24 mouse cellular contexts compared by ENCODE assay signal in the genomic region with DNA sequence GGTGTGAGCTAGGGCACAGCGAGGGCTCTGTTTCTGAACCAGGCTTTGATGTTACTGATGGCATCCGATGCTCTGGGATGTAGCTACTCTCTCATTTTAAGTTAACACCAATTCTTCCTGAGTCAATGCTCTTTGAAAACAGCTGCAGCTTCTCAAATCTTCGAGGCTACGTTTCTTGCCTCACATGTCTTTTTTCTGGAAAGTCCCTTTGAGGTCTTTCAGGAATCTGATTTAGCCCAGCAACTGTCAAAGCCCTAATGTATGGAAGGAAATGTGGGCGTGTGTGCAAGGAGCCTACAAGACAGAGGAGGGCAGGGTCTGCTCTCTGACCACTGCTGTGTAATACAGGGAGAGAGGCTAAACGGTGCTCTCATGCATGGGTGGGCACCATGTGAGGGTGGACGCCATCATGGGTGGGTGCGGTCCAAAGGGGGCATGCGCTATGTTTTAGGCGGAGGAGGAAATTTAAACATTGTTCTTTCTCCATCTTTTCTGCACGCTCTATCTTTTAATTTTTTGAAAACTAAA. TPM values are rescaled to one million over a fixed set of nuclear protein-coding genes. Genes with fewer than 3 reads are reported as not detected.
DNase-seq lines count a peak whose midpoint lies in the region; ATAC-seq and TF ChIP-seq lines count a peak whose summit lies in the region.
"Had no signal": no experiment of that assay in that cellular context is flagged by ENCODE, and none has a peak within 500 bp of the region (broad histone marks: within the 10 kb centered on the region; RNA-seq: fewer than 3 reads in every experiment).

No protein-coding gene starts in this region.

- peaks cover 15% of the 10 kb centered on the region; the same call in 1 of the 2 replicates for H3K4me1 ChIP-seq in kidney, embryonic 14.5 days (ENCODE audit: control insufficient read depth, insufficient read depth, low read length)
- H3K4me1 ChIP-seq in lung, embryonic 14.5 days (ENCODE audit: insufficient read depth) = peaks cover 16% of the 10 kb centered on the region
- H3K4me1 ChIP-seq in stomach, embryonic 14.5 days (ENCODE audit: control insufficient read depth, insufficient read depth, low read length) = peaks cover 17% of the 10 kb centered on the region; the same call in 1 of the 2 replicates
- H3K4me1 ChIP-seq in stomach, postnatal 0 days (replicated peaks; ENCODE audit: control insufficient read depth, insufficient read depth) = peaks cover 2% of the 10 kb centered on the region; the same call in 1 of the 2 replicates

- no peak for DNase-seq in kidney, adult 8-10 months
- DNase-seq in lung, embryonic 14.5 days = peak; percentile 70
- no peak for DNase-seq in lung, postnatal 10 days
- DNase-seq in stomach, postnatal 0 days (ENCODE audit: low spot score) = no peak
- no peak for DNase-seq in spleen, postnatal 4 days (ENCODE audit: low spot score in 2 of 2)
- DNase-seq: adrenal gland, postnatal 10 days; B cell, adult 2 months; cerebellum, adult 11 months; cerebellum, adult 8-10 months; cerebellum, postnatal 14 days; embryo, embryonic 11 days; gastrocnemius, postnatal 10 days; heart, adult 18-20 months; heart, postnatal 14 days had no signal

- no peaks in the 10 kb centered on the region for H3K36me3 ChIP-seq in kidney, embryonic 14.5 days (ENCODE audit: control insufficient read depth, insufficient read depth, low read length)
- H3K36me3 ChIP-seq in lung, embryonic 14.5 days (ENCODE audit: insufficient read depth) = no peaks in the 10 kb centered on the region
- no peaks in the 10 kb centered on the region for H3K36me3 ChIP-seq in stomach, embryonic 14.5 days (ENCODE audit: control insufficient read depth, insufficient read depth, low read length)
- no peaks in the 10 kb centered on the region for H3K36me3 ChIP-seq in stomach, postnatal 0 days (ENCODE audit: control insufficient read depth, insufficient read depth, low read length)
- H3K36me3 ChIP-seq: embryonic facial prominence, embryonic 15.5 days; forebrain, embryonic 10.5 days; forebrain, embryonic 15.5 days; G1E; heart, embryonic 10.5 days; hindbrain, embryonic 13.5 days had no signal

- no peak overlapping the region for H3K4me3 ChIP-seq in kidney, embryonic 14.5 days (ENCODE audit: low read length)
- H3K4me3 ChIP-seq in lung, embryonic 14.5 days (ENCODE audit: low read depth, low read length) = no peak overlapping the region
- H3K4me3 ChIP-seq in stomach, embryonic 14.5 days (ENCODE audit: low read depth, low read length) = no peak overlapping the region
- H3K4me3 ChIP-seq in stomach, postnatal 0 days (ENCODE audit: low read depth, low read length) = no peak overlapping the region
- H3K4me3 ChIP-seq: embryonic facial prominence, embryonic 15.5 days; erythroblast, embryonic 14.5 days; forebrain, embryonic 10.5 days; forebrain, embryonic 15.5 days; heart, embryonic 10.5 days; hindbrain, embryonic 13.5 days had no signal

- WGBS in kidney, embryonic 14.5 days = 53% methylated on average over 11 of the region's 11 CpGs
- 63% methylated on average over 11 of the region's 11 CpGs for WGBS in lung, embryonic 14.5 days
- 52% methylated on average over 11 of the region's 11 CpGs for WGBS in stomach, embryonic 14.5 days
- WGBS in stomach, postnatal 0 days = 58% methylated on average over 11 of the region's 11 CpGs

- TF ChIP-seq CTCF in lung, embryonic 14.5 days (IDR thresholded peaks at IDR 0.05; ENCODE audit: low read depth) = no peak
- TF ChIP-seq CTCF in stomach, postnatal 0 days (IDR thresholded peaks at IDR 0.05; ENCODE audit: low read depth) = no peak

- no peak overlapping the region for H3K4me2 ChIP-seq in kidney, embryonic 14.5 days (replicated peaks; ENCODE audit: low read depth, low read length)
- no peak overlapping the region for H3K4me2 ChIP-seq in lung, embryonic 14.5 days
- H3K4me2 ChIP-seq in stomach, embryonic 14.5 days (replicated peaks; ENCODE audit: low read depth, low read length) = no peak overlapping the region
- no peak overlapping the region for H3K4me2 ChIP-seq in stomach, postnatal 0 days (replicated peaks; ENCODE audit: low read depth)
- H3K4me2 ChIP-seq: embryonic facial prominence, embryonic 15.5 days; forebrain, embryonic 15.5 days; hindbrain, embryonic 13.5 days had no signal

- H3K27me3 ChIP-seq in kidney, embryonic 14.5 days (ENCODE audit: control insufficient read depth, insufficient read depth, low read length) = no peaks in the 10 kb centered on the region
- H3K27me3 ChIP-seq in lung, embryonic 14.5 days (ENCODE audit: insufficient read depth, low read length) = no peaks in the 10 kb centered on the region
- no peaks in the 10 kb centered on the region for H3K27me3 ChIP-seq in stomach, embryonic 14.5 days (ENCODE audit: control insufficient read depth, insufficient read depth, low read length)
- no peaks in the 10 kb centered on the region for H3K27me3 ChIP-seq in stomach, postnatal 0 days (ENCODE audit: control insufficient read depth, insufficient read depth, low read length)
- H3K27me3 ChIP-seq: embryonic facial prominence, embryonic 15.5 days; forebrain, embryonic 15.5 days; hindbrain, embryonic 13.5 days had no signal

- H3K9me3 ChIP-seq in kidney, embryonic 14.5 days (ENCODE audit: control insufficient read depth, low read length) = no peaks in the 10 kb centered on the region
- no peaks in the 10 kb centered on the region for H3K9me3 ChIP-seq in lung, embryonic 14.5 days (ENCODE audit: low read depth, low read length)
- no peaks in the 10 kb centered on the region for H3K9me3 ChIP-seq in stomach, embryonic 14.5 days (ENCODE audit: control insufficient read depth, low read depth, low read length)
- no peaks in the 10 kb centered on the region for H3K9me3 ChIP-seq in stomach, postnatal 0 days (ENCODE audit: control insufficient read depth, low read length)
- H3K9me3 ChIP-seq: embryonic facial prominence, embryonic 15.5 days; forebrain, embryonic 10.5 days; forebrain, embryonic 15.5 days; heart, embryonic 10.5 days; hindbrain, embryonic 13.5 days had no signal

- no peak overlapping the region; the same call in 1 of the 2 replicates for H3K27ac ChIP-seq in kidney, embryonic 14.5 days (ENCODE audit: low read depth, low read length)
- H3K27ac ChIP-seq in lung, embryonic 14.5 days (ENCODE audit: low read depth) = no peak overlapping the region
- H3K27ac ChIP-seq in stomach, embryonic 14.5 days (ENCODE audit: low read length) = peak overlapping the region; percentile 6; the same call in 1 of the 2 replicates
- H3K27ac ChIP-seq in stomach, postnatal 0 days (replicated peaks) = no peak overlapping the region
- H3K27ac ChIP-seq: embryonic facial prominence, embryonic 15.5 days; forebrain, embryonic 15.5 days; heart, embryonic 10.5 days; hindbrain, embryonic 13.5 days had no signal

- no peak for TF ChIP-seq EP300 in stomach, postnatal 0 days (optimal IDR thresholded peaks at IDR 0.05)

- peak; percentile 83; the same call in 1 of the 2 replicates for ATAC-seq in kidney, embryonic 14.5 days (ENCODE audit: low FRiP score, low TSS enrichment)
- no peak; the same call in 1 of the 2 replicates for ATAC-seq in lung, embryonic 14.5 days (ENCODE audit: insufficient read depth)
- ATAC-seq in stomach, embryonic 14.5 days (ENCODE audit: insufficient number of reproducible peaks, insufficient read depth, low FRiP score, low read depth) = peak; percentile 37; the same call in 1 of the 2 replicates
- ATAC-seq in stomach, postnatal 0 days (ENCODE audit: low FRiP score, low TSS enrichment) = no peak
- ATAC-seq: CD4-positive, CD25-positive, alpha-beta regulatory T cell, adult 4 months; forebrain, embryonic 15.5 days had no signal

- no peak overlapping the region for H3K9ac ChIP-seq in kidney, embryonic 14.5 days (ENCODE audit: low read depth, low read length)
- H3K9ac ChIP-seq in lung, embryonic 14.5 days = no peak overlapping the region
- no peak overlapping the region for H3K9ac ChIP-seq in stomach, embryonic 14.5 days (replicated peaks; ENCODE audit: low read depth, low read length)
- H3K9ac ChIP-seq in stomach, postnatal 0 days (ENCODE audit: low read length) = no peak overlapping the region
- H3K9ac ChIP-seq: embryonic facial prominence, embryonic 15.5 days; forebrain, embryonic 15.5 days; hindbrain, embryonic 13.5 days had no signal

RNA-seq across cellular contexts. Expression of a gene that starts 55.6 kb away (rescaled TPM):
- polyA plus RNA-seq in kidney, embryonic 14.5 days (2014; fragmentation: Nextera tagmentation; extraction: Ambion mirVana) = 23.4 and 33.9 TPM in 2 replicates
- polyA plus RNA-seq in lung, embryonic 14.5 days (2014; fragmentation: Nextera tagmentation; extraction: Ambion mirVana) = 29.2 and 29.6 TPM in 2 replicates
- polyA plus RNA-seq in stomach, embryonic 14.5 days (2014; fragmentation: Nextera tagmentation; extraction: Ambion mirVana) = 25.9 and 31.0 TPM in 2 replicates
- polyA plus RNA-seq in stomach, postnatal 0 days (2015; fragmentation: Nextera tagmentation; extraction: Ambion mirVana) = 12.1 and 15.1 TPM in 2 replicates

Comparison
In these comparisons a context has a peak if more than half of its experiments do, and no peak if none do; other contexts are left out.
1. ATAC-seq: peak in kidney, embryonic 14.5 days (single experiment) and stomach, embryonic 14.5 days (single experiment); none in lung, embryonic 14.5 days (single experiment) and stomach, postnatal 0 days (single experiment).